In the genomic region with DNA sequence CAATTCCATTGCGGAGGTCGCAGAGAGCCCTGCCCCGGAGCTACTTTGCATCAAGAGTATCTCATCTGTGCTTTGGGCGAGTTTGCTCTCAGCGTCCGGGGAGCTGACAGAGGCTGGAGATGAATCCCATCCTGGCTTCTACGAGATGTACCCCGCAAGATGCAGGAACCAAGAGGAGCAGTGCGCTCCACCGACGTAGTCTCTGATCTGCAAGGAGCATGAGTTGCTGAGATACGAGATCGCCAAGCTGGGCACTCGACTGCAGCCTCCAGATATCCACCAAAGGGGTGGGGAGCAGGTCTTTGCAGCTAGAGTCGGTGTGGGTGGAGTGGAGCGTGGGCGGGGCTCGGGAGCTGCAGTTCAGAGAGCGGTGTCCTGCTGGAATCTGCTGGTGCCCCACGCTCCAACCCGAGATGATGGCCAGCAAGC, we compare ENCODE assay signal across 8 mouse cellular contexts. TPM values are rescaled to one million over a fixed set of nuclear protein-coding genes. Genes with fewer than 3 reads are reported as not detected.
DNase-seq lines count a peak whose midpoint lies in the region; ATAC-seq and TF ChIP-seq lines count a peak whose summit lies in the region.

A gene (plus strand): TSS at position 336 of the 429 bp plus-strand sequence.

- 1% methylated on average over 21 of the region's 21 CpGs for WGBS in limb, embryonic 13.5 days
- 0% methylated on average over 21 of the region's 21 CpGs for WGBS in midbrain, embryonic 14.5 days

- no peaks in the 10 kb centered on the region for H3K9me3 ChIP-seq in limb, embryonic 13.5 days
- no peaks in the 10 kb centered on the region for H3K9me3 ChIP-seq in midbrain, embryonic 14.5 days (ENCODE audit: control insufficient read depth, low read length)

- H3K4me1 ChIP-seq in bone marrow macrophage, adult 2 months (ENCODE audit: control insufficient read depth, insufficient read depth, low read length) = peaks cover 15% of the 10 kb centered on the region
- H3K4me1 ChIP-seq in embryonic fibroblast, embryonic 13.5 days (ENCODE audit: control insufficient read depth, insufficient read depth, low read length) = peaks cover 2% of the 10 kb centered on the region; the same call in 1 of the 2 replicates
- H3K4me1 ChIP-seq in limb, embryonic 13.5 days = no peaks in the 10 kb centered on the region
- H3K4me1 ChIP-seq in midbrain, embryonic 14.5 days (ENCODE audit: control insufficient read depth, insufficient read depth, low read length) = 0 out of 2 replicates have a peak, but pooled peaks cover 11% of the 10 kb centered on the region

- peak; percentile 82 for ATAC-seq in limb, embryonic 13.5 days (ENCODE audit: low FRiP score, low read depth)
- ATAC-seq in midbrain, embryonic 14.5 days (ENCODE audit: low FRiP score, low TSS enrichment) = peak; percentile 73

- peak within 1 kb of the TSS; percentile 50 for H3ac ChIP-seq in C2C12 (ENCODE audit: control insufficient read depth, insufficient read length, low read depth)

- H3K79me2 ChIP-seq in C2C12 (ENCODE audit: control insufficient read depth, insufficient read depth) = no peaks in the 10 kb centered on the region

- peak within 1 kb of the TSS; percentile 71 for H3K9ac ChIP-seq in limb, embryonic 13.5 days
- peak within 1 kb of the TSS; percentile 46 for H3K9ac ChIP-seq in midbrain, embryonic 14.5 days (replicated peaks; ENCODE audit: low read length)

- no peaks in the 10 kb centered on the region for H3K36me3 ChIP-seq in C2C12 (ENCODE audit: control insufficient read depth, insufficient read depth)
- no peaks in the 10 kb centered on the region for H3K36me3 ChIP-seq in limb, embryonic 13.5 days
- H3K36me3 ChIP-seq in midbrain, embryonic 14.5 days (ENCODE audit: control insufficient read depth, insufficient read depth, low read length) = no peaks in the 10 kb centered on the region

- H3K79me3 ChIP-seq in C2C12 (ENCODE audit: low read depth) = no peaks in the 10 kb centered on the region

- H3K4me2 ChIP-seq in limb, embryonic 13.5 days (replicated peaks) = peak within 1 kb of the TSS; percentile 94
- H3K4me2 ChIP-seq in midbrain, embryonic 14.5 days (ENCODE audit: low read length) = peak within 1 kb of the TSS; percentile 82

- DNase-seq in heart, adult 9 months (ENCODE audit: low spot score in 2 of 2) = peak; percentile 63 to 71
- peak; percentile 47 to 60 for DNase-seq in kidney, adult 8-10 months
- DNase-seq in midbrain, embryonic 14.5 days = peak; percentile 68
- peak; percentile 81 to 87 for DNase-seq in spleen, postnatal 36 days (ENCODE audit: low spot score in 2 of 2)

- H3K27ac ChIP-seq in bone marrow macrophage, adult 2 months (ENCODE audit: insufficient read depth, low read depth, low read length) = peak within 1 kb of the TSS; percentile 63
- H3K27ac ChIP-seq in embryonic fibroblast, embryonic 13.5 days (ENCODE audit: insufficient read depth, low read length) = peak within 1 kb of the TSS; percentile 30; the same call in 1 of the 2 replicates
- H3K27ac ChIP-seq in limb, embryonic 13.5 days = no peak within 1 kb of the TSS
- H3K27ac ChIP-seq in midbrain, embryonic 14.5 days (replicated peaks; ENCODE audit: low read depth, low read length) = peak within 1 kb of the TSS; percentile 49; the same call in 1 of the 2 replicates

- TF ChIP-seq POLR2A in bone marrow macrophage, adult 2 months (IDR thresholded peaks at IDR 0.05; ENCODE audit: borderline replicate concordance, low read depth, low read length) = 0 out of 2 replicates have a peak, but pooled peaks have one; percentile 2
- 0 out of 2 replicates have a peak, but pooled peaks have one; percentile 30 for TF ChIP-seq POLR2A in embryonic fibroblast, embryonic 13.5 days (IDR thresholded peaks at IDR 0.05; ENCODE audit: low read depth, low read length)

- H3K27me3 ChIP-seq in C2C12 (ENCODE audit: control insufficient read depth, insufficient read depth, insufficient read length) = no peaks in the 10 kb centered on the region
- H3K27me3 ChIP-seq in limb, embryonic 13.5 days = no peaks in the 10 kb centered on the region
- no peaks in the 10 kb centered on the region for H3K27me3 ChIP-seq in midbrain, embryonic 14.5 days (ENCODE audit: control insufficient read depth, insufficient read depth, low read length)

- TF ChIP-seq CTCF in C2C12 (IDR thresholded peaks at IDR 0.05; ENCODE audit: control insufficient read depth, insufficient read depth, insufficient read length) = no peak
- TF ChIP-seq CTCF in bone marrow macrophage, adult 2 months (IDR thresholded peaks at IDR 0.05; ENCODE audit: low read depth, low read length) = no peak
- no peak for TF ChIP-seq CTCF in embryonic fibroblast, embryonic 13.5 days (IDR thresholded peaks at IDR 0.05; ENCODE audit: borderline replicate concordance, insufficient read depth, low read length)

- peak within 1 kb of the TSS; percentile 59 for H3K4me3 ChIP-seq in C2C12 (ENCODE audit: insufficient read depth, poor library complexity, severe bottlenecking)
- peak within 1 kb of the TSS; percentile 79 for H3K4me3 ChIP-seq in bone marrow macrophage, adult 2 months (ENCODE audit: insufficient read depth, low read length)
- H3K4me3 ChIP-seq in embryonic fibroblast, embryonic 13.5 days (ENCODE audit: insufficient read depth, low read length) = peak within 1 kb of the TSS; percentile 71
- peak within 1 kb of the TSS; percentile 59 for H3K4me3 ChIP-seq in limb, embryonic 13.5 days
- peak within 1 kb of the TSS; percentile 51 for H3K4me3 ChIP-seq in midbrain, embryonic 14.5 days (replicated peaks; ENCODE audit: low read depth, low read length)

TF ChIP-seq in C2C12, 6 proteins besides CTCF, POLR2A, EP300 and RAD21:
- TF ChIP-seq MYOG (IDR thresholded peaks at IDR 0.05; ENCODE audit: control insufficient read depth, extremely low read depth, insufficient read length) (no peak), CEBPB (IDR thresholded peaks at IDR 0.05; ENCODE audit: low read depth) (no peak), MYOD1 (IDR thresholded peaks at IDR 0.05; ENCODE audit: control insufficient read depth, insufficient read length, low read depth) (no peak), FOSL1 (IDR thresholded peaks at IDR 0.05; ENCODE audit: insufficient read depth, low read length, poor library complexity, severe bottlenecking) (no peak), USF1 (IDR thresholded peaks at IDR 0.05; ENCODE audit: low read depth) (no peak), MAX (IDR thresholded peaks at IDR 0.05) (no peak)

RNA-seq across cellular contexts. Expression of the gene that starts here (rescaled TPM):
- 16.2 TPM for polyA plus RNA-seq in C2C12 (2012; fragmentation: generic; extraction: Trizol)
- polyA plus RNA-seq in bone marrow macrophage, adult 2 months (2012; ENCODE audit: insufficient read depth, insufficient read length, missing spikeins) = 107 and 110 TPM in 2 replicates
- polyA plus RNA-seq in embryonic fibroblast, embryonic 13.5 days (2011; ENCODE audit: insufficient read length, low read depth, missing spikeins) = 17.1 and 17.6 TPM in 2 replicates
- 31.8 and 32.9 TPM in 2 replicates for polyA plus RNA-seq in limb, embryonic 13.5 days (2015; fragmentation: Nextera tagmentation; extraction: Ambion mirVana)
- 11.7 and 19.5 TPM in 2 replicates for polyA plus RNA-seq in midbrain, embryonic 14.5 days (2014; fragmentation: Nextera tagmentation; extraction: Ambion mirVana)
